Mouse (Mus musculus): ENCODE measurements around the gene Dcdc2b.
A peak's percentile ranks its signal among the peaks of the same experiment; 100 is the strongest.

The Dcdc2b gene

DNA sequence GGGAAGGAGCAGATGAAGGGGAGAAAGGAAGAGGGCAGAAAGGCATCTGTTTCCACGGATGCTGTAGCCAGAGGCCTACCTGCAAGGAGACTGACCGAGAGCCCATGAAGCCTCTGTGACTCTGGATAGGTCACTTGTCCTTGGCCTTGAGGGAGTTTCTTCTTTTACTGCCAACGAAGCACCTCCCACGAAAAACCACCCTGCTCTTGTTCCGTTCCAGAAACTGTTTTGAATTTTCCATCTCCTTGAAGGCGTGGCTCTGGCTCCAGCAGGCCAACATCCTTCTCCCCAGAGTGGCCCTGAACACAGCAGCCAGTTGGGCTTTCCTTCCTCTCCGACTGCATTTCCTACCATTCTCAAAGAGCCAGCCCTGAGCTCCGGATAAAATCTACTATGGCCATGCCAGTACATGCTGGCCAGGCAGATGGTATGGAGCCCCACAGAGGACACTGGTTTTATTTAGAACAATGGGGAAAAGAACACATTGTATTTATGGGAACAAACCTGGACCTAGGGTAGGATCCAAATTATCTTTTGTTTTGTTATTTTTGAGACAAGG lies 7.3 kb upstream of the Dcdc2b start:
- DNase-seq (ENCODE audit: low spot score in 2 of 2), result no peak

DNA sequence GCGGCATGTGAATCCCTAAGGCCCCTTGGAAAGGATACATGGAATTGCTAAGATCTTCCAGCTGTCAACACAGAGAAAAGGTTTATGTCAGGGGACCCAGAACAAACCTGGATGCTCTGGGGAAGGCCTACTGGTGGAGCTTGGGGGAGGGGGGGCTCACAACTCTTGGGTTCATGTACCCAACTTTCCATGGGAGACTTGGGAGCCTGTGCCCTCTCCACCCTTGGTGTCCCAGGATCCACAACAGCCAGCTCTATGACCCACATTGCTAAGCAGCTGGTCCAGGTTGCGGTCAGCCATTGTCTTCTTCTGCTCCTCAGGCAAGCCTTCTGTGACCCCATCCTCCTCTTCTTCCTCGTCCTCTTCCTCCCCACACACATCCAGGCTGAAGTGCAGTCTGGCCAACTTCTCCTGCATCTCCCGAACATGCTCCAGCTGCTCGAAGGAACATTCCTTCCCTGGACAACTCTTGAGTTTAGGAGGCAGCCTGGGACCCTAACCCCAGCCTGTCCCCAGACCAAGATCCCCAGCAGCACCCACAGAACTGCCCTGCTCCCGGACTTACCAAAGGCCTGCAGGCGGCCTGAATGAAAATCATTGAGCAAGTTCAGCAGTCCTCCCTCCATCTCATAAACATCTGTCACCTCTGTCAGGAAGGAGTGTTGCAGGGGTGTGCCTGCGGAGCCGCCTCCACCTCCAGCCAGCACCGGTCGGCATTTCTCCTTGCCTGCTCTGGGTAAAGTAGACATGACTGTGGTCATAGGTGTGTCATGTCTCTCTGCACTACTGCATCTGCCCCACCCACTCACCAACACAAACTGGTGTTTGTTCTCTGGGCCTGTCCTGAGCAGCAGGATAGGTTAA lies 6.6 kb upstream of the Dcdc2b start:
- no peak for DNase-seq (ENCODE audit: low spot score in 2 of 2)

DNA sequence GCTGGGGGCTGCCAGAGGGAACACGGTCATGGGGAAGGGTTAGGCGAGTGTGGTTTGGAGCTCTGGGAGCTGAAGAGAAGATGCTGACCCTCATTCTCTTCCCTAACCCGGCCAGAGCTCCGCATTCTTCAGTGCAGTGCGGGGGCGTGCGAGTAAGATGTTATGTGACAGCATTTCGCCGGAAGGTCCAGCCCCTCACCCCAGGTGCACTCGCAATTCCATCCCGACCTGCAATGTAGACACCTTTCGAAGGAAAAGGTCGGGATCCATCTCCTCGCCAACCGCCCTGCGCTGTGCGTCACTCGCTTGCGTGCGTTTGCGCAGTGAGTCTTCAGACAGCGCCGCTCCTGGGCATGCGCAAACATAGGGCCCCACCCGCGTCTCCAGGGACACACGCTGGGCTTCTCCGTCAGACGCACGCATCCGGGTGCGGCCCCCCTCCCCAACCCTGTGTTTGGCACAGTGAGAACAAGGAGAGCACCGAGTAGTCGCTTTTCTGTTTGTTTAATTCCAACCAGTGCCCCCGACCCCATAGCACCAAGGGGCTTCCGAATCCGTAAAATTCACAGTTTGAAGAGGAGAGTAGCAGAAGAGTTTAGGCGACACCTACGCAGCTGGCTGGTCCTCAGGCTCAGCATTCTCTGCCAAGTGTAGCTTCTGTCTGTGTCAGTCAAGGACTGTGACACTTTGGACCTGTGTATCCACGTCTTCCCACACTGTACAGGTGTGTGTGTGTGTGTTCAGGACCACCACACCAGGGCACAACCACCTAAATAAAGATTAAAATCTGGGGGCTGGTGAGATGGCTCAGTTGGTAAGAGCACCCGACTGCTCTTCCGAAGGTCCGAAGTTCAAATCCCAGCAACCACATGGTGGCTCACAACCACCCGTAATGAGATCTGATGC lies 5.0 kb upstream of the Dcdc2b start, which contains the start of gene Iqcc:
Gene Iqcc (minus strand): TSS at position 314 of the 906 bp plus-strand sequence.
- DNase-seq (ENCODE audit: low spot score in 2 of 2), result peak; percentile 95 to 96

DNA sequence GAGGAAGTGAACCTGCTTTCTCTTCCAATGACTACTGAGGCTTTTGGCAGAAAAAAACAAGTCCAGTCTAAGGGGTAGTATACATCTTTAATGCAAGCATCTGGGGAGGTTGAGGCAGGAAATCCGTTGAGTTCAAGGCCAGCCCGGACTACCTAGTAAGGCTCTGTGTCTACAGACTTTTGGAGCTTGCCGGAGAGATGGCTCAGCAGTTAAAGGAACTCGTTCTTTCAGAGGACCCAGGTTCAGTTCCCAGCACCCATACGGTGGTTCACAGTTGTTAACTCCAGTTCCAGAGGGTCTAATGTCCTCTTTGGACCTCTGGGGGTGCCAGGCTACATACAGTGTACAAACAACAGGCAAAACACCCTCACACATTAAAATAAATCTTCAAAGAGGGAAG lies 4.0 kb upstream of the Dcdc2b start:
- DNase-seq (ENCODE audit: low spot score in 2 of 2), result no peak

DNA sequence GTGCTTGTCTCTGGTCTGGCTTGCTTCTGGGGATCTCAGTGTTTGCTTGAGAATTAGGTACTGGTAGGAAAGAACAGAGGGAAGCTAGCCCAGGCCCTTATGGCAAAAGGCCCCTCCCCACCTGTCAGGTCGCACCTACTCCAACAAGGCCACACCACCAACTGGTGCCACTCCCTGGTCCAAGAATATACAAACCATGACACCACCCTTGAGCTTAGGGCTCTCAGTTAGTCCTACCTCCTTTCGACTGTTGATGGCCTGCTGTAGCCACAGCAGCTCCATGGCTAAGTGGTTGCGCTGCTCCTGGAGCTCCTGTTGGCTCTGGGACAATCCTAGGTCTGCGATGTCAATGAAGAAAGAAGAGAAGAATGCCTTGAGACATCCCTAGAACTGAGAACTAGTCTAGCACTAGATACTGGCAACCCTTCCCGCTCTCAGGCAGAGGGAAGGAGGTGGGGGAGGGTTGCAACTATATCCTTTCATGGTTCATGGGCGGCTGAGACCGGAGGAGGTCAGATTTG lies 3.1 kb upstream of the Dcdc2b start:
- no peak for DNase-seq (ENCODE audit: low spot score in 2 of 2)

DNA sequence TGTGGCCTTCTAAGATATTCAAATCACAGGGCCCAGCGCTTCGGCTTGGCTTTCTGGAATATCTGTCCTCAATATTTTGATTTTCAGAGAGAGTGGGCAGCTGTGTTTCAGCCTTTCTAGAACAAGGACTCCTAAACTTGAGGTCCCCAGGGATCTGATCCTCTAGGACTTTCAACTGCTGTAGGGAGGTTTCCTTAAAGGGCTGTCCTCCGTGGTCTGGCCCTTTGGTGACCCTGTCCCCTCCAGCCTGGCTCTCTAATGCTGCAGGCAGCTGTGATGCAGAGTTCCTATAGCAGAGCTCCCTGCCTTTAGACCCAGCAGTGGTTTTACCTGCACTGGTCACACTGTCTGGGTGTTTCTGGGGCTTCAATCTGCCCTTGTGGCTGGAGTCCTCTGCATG lies 2.6 kb upstream of the Dcdc2b start:
- no peak for DNase-seq (ENCODE audit: low spot score in 2 of 2)

DNA sequence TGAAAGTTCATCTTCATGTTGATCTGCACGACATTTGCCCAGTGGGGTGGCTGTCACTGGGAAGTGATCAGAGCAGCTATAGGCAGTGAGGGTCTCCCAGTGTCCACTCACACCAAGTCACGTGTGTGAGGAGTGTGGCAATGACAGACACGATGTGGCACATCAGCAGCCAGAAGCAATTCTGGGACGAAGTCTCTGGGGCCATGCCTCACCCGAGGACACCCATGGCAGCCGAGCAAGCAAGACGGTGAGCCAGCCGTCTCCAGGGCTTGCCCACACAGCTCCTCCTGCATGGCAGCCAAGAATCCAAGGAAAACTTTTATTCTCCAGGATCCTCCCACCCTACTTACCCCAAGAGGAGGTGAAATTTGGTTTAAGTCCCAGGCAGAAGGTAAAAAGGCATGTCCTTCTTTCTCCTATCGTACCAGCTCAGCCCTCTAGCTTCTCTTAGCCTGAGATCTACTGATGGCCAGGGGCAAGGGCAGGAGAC lies 1.8 kb upstream of the Dcdc2b start:
- no peak for DNase-seq (ENCODE audit: low spot score in 2 of 2)

DNA sequence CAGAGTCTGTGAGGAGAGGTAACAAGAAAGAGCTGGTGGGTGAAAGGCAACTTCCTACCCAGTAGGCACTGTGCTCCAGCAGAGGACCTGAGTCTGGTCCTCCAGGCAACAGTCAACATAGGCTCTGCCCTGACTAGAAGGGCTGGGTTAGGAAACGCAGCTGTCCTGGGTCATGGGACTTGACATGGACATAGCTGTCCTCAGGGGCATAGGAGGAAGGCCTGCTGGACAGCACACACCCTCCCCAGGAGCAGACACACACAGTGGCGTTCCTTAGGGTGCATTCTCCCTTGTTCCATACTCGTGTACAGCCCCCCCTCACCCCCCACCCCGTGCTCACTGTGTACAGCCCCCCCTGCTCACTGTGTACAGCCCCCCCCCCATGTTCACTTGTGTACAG lies 3.6 kb downstream of the Dcdc2b start:
- no peak for DNase-seq (ENCODE audit: low spot score in 2 of 2)

DNA sequence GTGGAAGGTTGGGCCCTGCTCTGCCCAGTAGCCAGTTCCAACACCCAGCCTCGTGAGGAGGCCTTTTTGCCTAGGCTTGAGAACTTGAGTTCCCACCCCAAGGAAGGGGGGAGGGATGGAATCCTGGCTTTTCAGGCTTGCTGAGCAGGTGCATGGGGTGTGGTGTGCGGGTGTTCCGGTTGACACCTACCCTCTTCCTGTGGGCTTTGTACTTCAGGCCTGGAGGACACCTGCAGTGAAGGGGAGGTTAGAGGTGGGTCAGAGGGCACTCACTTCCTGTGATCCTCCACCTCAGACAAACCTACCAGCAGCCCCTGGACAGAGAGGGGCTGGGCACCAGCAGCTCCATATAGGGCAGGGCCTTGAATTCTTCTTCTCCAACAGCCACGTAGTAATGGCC lies 4.0 kb downstream of the Dcdc2b start:
- DNase-seq (ENCODE audit: low spot score in 2 of 2), result no peak

DNA sequence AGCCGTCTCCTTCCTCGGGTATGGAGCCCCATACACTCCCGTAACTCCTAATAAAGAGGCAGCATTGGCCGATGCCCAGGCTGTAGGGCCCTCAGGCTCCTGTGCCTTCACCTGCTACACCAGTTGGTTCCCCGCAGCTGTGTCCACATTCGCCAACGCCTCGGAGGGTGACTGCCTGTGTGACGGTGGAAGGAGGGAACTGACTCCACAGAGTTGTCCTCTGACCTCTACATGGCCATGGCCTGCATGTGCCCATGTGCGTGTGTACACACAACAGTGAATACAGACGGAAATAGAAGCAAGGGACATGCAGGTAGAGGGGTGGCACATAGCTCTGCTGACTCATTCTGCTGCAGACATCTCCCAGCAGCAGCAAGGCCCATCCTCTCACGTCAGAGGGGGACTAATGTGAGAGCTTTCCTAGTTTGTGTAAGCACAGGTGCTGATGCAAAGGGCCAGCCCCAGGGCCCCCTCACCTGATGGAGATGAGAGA lies 4.9 kb downstream of the Dcdc2b start:
- no peak for DNase-seq (ENCODE audit: low spot score in 2 of 2)

DNA sequence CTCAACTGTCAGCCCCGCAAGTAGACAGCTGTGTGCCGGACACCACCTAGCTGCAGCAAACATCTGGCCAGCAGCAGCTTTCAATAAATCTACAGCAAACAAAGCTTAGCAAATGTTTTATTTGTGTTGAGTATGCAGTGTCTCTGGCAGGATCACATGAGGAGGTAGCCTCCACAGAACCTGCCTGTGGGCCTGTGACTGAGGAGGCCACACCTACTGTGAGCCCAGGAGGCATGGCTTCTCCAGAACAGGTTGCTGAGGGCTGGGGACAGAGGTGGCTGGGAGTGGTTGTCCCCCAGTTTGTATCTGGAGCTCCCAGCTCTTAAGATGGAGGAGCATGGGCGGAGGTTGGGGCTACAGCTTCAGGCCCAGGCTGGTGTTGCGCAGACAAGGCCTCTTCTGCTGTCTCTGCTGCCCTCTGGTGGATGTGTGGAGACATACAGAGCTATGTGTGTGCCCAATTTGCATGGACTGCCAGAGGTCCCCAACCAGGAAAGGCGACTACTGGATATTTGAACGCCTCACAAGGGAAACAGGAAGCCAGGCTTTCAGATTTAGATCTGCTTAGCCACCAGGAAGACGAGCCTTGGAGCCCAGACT lies 5.5 kb downstream of the Dcdc2b start:
- DNase-seq (ENCODE audit: low spot score in 2 of 2), result peak; percentile 55 to 75

DNA sequence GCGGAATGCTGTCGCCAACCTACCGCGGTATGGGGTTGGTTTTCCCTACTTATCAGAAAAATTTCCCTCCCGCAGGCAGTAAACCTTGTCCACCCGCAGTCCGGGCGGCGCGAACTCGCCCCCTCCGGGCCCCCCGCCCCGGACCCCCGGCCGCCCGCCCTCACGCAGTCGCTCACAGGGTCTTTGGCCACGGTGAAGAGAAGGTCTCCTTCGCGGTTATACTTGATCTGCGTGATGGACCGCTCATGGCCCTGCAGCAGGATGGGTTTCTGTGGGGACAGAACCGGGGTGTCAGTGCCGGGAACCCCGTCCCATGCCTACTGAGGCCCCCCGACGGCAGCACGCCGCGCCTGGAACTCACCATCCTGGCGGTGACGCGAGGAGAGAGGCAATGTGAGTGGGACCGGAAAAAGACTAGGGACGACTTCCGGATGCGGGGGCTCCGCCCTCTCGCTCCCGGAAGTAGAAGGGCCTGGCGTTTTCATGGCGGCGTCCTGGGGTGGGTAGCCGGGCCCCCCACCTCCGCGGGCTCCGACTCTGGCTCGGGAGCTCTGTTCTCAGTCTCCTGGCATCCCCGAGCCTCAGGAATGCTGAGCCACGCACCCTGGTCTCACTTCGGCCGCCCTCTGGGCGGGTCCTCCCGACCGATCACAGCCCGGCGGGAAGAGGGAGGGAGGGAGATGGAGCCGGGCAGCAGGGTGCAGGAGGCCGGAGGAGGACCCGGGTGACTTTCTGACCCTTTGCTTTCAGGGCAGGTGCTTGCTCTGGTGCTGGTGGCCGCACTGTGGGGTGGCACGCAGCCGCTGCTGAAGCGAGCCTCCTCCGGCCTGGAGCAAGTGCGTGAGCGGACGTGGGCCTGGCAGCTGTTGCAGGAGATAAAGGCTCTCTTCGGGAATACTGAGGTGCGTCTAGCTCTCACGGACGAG lies 13.6 kb downstream of the Dcdc2b start, which contains the start of the genes Eif3i and Tmem234:
Gene Eif3i (minus strand): TSS at position 416 of the 926 bp plus-strand sequence.
Gene Tmem234 (plus strand): TSS at position 436 of the 926 bp plus-strand sequence.
- peak; percentile 80 to 82 for DNase-seq (ENCODE audit: low spot score in 2 of 2)

DNA sequence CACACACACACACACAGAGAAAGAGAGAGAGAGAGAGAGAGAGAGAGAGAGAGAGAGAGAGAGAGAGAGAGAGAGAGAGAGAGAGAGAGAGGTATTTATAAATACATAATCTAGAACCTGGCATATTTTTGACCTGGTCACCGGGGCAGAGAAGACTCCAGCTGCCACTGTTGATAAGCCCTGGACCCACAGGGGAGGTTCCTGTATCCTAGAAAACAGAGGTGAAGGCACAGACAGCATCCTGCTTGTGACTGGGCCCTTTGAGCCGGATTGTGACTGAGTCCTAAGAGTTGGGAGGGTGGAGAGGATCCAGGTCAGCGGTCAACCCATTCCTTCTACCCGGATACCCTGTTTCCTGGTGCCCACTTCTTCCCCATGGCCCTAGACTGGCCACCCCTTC lies 25.2 kb downstream of the Dcdc2b start:
- DNase-seq (ENCODE audit: low spot score in 2 of 2), result no peak

DNA sequence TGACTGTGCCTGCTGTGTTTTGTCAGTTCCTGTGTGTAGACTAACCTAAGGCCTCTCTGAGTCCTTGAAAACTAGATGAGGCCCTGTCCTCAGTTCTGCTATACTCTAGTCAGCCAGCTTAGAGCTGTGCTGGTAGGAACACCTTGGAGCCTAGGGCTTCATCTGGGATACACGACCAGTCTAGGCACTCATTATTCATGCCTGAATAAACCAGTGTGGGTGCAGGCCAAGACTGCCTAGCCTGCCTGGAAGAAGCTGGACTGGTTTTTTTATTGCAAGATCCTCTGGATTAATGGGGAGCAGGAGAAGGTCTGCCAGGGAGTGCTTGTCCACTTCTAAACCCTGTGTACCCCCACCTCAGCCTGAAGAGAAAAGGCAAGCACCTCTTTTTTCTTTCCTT lies 27.1 kb downstream of the Dcdc2b start:
- no peak for DNase-seq (ENCODE audit: low spot score in 2 of 2)

DNA sequence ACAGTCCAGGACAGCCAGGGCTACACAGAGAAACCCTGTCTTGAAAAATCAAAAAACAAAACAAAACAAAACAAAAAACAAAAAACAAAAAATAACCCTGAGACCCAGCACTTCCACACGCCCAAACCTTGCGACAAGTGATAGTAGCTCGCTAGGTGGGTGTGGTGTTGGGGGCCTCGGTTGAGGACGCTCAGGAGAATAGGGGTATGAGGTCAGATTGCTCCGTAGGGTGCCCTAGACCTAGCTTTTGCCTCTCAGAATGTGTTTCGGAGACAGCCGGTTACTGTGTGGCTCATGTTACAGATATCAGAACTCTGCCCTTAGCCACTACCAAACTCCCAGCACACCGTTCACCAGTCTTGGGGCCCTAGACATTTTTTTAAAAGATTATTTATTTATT lies 28.3 kb downstream of the Dcdc2b start:
- no peak for DNase-seq (ENCODE audit: low spot score in 2 of 2)

DNA sequence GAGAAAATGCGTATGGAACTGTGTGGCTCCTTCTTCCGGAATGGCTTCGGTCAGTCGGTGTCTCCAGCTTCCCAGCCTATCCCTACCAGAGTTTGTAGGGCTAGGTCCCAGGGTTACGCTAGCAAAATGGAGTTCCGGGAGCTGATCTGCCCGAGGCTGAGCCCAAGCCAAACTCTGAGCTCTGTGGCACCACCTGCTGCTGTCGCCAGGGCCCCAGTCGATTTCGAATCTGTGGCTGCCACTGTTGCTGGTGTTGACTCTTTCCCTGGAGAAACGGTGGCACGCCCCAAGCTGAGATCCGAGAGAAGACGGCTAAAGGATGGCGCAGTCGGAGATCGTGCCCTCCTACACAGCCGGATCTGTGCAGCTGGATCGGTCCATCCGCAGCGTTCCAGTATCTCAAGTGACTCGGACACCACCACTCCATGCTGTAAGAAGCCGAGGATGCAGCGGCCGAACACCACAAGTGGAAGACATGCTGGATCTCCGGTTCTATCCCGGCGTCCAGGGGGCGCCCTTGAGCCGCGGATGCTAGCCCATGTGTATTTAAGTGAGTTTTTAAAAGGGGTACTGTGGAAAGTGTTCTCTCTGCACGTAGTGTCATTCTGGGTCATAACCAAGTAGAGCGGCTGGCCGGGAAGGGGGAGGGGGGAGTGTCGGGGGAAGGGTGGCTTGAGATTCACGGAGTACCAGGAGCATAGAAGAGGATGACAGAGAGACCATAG lies 29.0 kb downstream of the Dcdc2b start:
- DNase-seq (ENCODE audit: low spot score in 2 of 2), result peak; percentile 70 to 76

DNA sequence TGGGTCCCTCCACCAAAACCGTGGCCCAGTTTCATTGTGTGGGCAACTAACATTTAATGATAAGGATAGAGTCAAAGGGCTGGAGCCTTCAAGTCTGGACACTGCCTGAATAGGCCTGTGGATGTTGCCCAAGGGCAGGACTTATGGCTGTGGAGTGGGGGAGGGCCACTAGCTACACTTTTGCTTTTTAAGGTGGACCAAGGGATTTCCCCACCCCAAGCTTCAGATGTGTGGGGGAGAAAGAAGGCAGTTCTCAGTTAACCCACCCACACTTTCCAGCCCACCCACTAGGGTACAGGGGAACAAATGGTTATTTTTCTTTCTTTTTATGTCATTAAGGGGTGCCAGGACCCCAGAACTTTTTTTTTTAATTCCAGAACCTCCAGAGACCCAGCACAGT lies 29.7 kb downstream of the Dcdc2b start:
- no peak for DNase-seq (ENCODE audit: low spot score in 2 of 2)

DNA sequence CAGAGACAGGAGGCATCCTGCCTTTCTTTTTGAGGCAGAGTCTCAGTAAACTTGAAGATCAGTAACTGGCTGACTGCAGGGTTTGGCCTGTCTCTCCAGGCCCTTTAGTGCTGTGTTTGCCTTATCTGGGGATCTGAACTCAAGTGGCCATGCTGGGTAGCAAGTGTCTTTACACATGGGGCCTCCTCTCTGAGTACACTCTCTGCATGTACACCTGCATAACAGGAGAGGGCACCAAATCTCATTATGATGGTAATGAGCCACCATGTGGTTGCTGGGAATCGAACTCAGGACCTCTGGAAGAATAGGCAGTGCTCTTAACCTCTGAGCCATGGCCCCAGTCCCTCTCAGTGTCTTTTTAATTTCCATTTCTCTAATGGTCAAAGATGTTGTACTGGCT lies 31.8 kb downstream of the Dcdc2b start:
- DNase-seq (ENCODE audit: low spot score in 2 of 2), result no peak

DNA sequence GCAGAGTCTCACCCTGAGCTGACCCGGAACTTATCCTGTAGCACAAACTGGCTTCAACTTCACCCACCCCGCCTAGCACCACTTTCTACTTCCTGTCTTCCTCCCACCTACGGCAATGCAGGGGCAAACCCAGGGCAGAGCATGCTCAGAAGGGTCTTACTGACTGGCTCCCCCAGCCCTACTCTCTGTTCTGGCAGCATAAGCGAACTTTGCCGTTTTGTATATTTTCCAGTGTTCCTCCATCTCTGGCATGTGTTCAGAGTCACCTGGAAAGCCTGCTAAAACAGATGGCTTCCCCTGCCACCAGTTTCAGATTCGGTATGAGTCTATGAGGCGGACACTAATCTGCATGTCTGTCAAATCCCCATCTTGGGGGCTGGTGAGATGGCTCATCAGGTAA lies 33.7 kb downstream of the Dcdc2b start:
- no peak for DNase-seq (ENCODE audit: low spot score in 2 of 2)

Measured in right cerebral cortex, postnatal 36 days (tissue).